Mouse (Mus musculus) midbrain, postnatal 0 days (tissue): ENCODE results near the gene Dnajb2. TPM values are rescaled to one million over a fixed set of nuclear protein-coding genes. Genes with fewer than 3 reads are reported as not detected.

Source experiments
- ATAC-seq: fragments of 200-750 bp; cut with Nextera tagmentation; 2 replicates; pipeline ENCODE4 v1.8.0; 2017; ENCODE audit warnings: moderate number of reproducible peaks, mild to moderate bottlenecking, moderate TSS enrichment, moderate library complexity; ENCODE audit not compliant: low FRiP score
- DNase-seq: peaks from one replicate; pipeline ENCODE4 v3.0.0-alpha.2; 2015; ENCODE audit warnings: low spot score
- H3K27ac ChIP-seq: fragments of 300-500 bp; sonication (generic); 2 replicates; pipeline ENCODE4 v1.5.1; 2014; ENCODE audit warnings: low read depth, mild to moderate bottlenecking, low read length, mixed read lengths
- H3K27me3 ChIP-seq: fragments of 300-500 bp; sonication (generic); 2 replicates; pipeline ENCODE4 v1.6.1; 2014; ENCODE audit warnings: low read length, control low read depth, mixed read lengths; ENCODE audit not compliant: insufficient read depth
- H3K36me3 ChIP-seq: fragments of 300-500 bp; sonication (generic); 2 replicates; pipeline ENCODE4 v1.6.1; 2014; ENCODE audit warnings: low read length, control low read depth, mixed read lengths; ENCODE audit not compliant: insufficient read depth
- H3K4me1 ChIP-seq: fragments of 300-500 bp; sonication (generic); 2 replicates; pipeline ENCODE4 v1.6.1; 2014; ENCODE audit warnings: mild to moderate bottlenecking, control low read depth, antibody characterized with exemption, low read length, mixed read lengths; ENCODE audit not compliant: insufficient read depth
- H3K4me2 ChIP-seq: fragments of 300-500 bp; sonication (generic); 2 replicates; pipeline ENCODE4 v1.6.1; 2014; ENCODE audit warnings: low read depth, mild to moderate bottlenecking, low read length, mixed read lengths; ENCODE audit not compliant: poor library complexity, severe bottlenecking
- H3K4me3 ChIP-seq: fragments of 300-500 bp; sonication (generic); 2 replicates; pipeline ENCODE4 v1.5.1; 2014; ENCODE audit warnings: low read depth, mild to moderate bottlenecking, low read length, moderate library complexity
- H3K9ac ChIP-seq: fragments of 300-500 bp; sonication (generic); replicated peaks from 2 replicates; pipeline ENCODE4 v1.6.1; 2014; ENCODE audit warnings: mild to moderate bottlenecking, low read length, moderate library complexity, mixed read lengths; ENCODE audit not compliant: poor library complexity, severe bottlenecking
- H3K9me3 ChIP-seq: fragments of 300-500 bp; sonication (generic); 2 replicates; pipeline ENCODE4 v1.6.1; 2016; ENCODE audit warnings: low read length, control low read depth
- CTCF ChIP-seq: IDR thresholded peaks from 2 replicates; pipeline ENCODE4 v1.5.1; 2016; ENCODE audit warnings: antibody characterized with exemption, mild to moderate bottlenecking
- WGBS: fragments of 180-500 bp; shearing (Covaris S2); extraction: QIAGEN DNeasy Blood & Tissue Kit; methylation state at CpG from one replicate; pipeline ENCODE4 v1.1.7; 2014; 5-methylcytosine and 5-hydroxymethylcytosine counted together
- polyA plus RNA-seq: library from polyadenylated mRNA; unstranded; fragments of >200 nt; fragmentation: Nextera tagmentation; extraction: Ambion mirVana; gene quantifications from 2 replicates; pipeline ENCODE4 v1.2.1, GENCODE M21; 2015
- total RNA-seq: library from RNA; depleted of rRNA; stranded (reverse); fragments of >200 nt; gene quantifications from 2 replicates; pipeline ENCODE4 v1.2.3, GENCODE M21; 2014

The Dnajb2 gene
- total and polyA plus RNA-seq, 2 experiments from 2014 or later = 43.6 to 65.1 TPM

DNA sequence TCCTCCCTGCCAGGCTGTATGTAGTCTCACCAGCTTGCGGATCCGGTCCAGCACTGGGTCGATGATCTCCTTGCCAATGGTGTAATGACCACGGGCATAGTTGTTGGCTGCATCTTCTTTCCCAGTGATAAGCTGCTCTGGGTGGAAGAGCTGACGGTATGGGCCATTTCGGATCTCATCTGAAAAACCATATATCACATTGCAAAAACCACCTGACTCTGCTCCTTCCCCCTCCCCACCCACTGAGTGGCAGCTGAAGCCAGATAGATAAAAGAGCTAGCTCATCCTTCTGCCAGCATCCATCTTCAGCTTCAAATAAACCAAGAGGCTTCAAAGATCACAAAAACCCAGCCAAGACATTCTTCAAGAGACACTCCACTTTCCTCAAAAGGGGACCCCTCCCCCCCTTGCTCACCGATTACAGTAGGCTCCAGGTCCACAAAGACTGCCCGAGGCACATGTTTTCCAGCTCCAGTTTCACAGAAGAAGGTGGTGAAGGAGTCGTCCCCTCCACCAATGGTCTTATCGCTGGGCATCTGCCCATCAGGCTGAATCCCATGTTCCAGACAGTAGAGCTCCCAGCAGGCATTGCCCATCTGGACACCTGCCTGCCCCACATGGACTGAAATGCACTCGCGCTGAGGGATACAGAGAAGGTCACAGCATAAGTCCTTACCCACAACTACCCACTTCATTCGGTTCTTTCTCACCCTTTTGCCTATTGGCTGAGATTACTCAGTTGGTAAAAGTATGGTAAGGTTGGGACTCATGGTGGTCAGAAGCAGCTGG is 19.2 kb upstream of the Dnajb2 start:
- Histone ChIP-seq H3K9ac (no peak overlapping the region), H3K4me2 (no peak overlapping the region), H3K27ac (no peak overlapping the region), H3K36me3 (peaks cover 25% of the 10 kb centered on the region), H3K4me3 (no peak overlapping the region), H3K9me3 (no peaks in the 10 kb centered on the region), H3K4me1 (0 out of 2 replicates have a peak, but pooled peaks cover 4% of the 10 kb centered on the region), H3K27me3 (peaks cover 12% of the 10 kb centered on the region)
- ATAC-seq = no peak
- DNase-seq = no peak
- TF ChIP-seq CTCF = no peak
- WGBS = 83% methylated on average over 13 of the region's 13 CpGs

DNA sequence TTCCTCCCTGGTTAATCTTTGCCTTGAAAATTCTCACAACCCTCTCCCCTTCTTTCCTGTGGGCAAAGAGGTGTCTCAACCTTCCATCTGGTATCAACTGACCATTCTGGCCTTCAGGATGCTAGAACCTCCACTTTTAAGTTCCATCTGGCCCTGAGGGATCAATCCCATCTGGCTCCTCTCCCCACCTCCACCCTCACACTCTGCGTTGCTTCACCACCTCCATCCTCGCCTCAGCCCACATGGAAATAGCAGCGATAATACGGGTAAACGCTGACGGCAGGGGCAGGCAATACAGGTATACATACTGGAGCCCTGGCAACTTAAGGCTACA is 18.3 kb upstream of the Dnajb2 start:
- Histone ChIP-seq H3K9me3 (no peaks in the 10 kb centered on the region), H3K4me1 (0 out of 2 replicates have a peak, but pooled peaks cover 4% of the 10 kb centered on the region), H3K4me3 (peak overlapping the region; percentile 61), H3K4me2 (peak overlapping the region; percentile 99), H3K27me3 (peaks cover 12% of the 10 kb centered on the region), H3K9ac (peak overlapping the region; percentile 73; the same call in 1 of the 2 replicates), H3K27ac (no peak overlapping the region), H3K36me3 (peaks cover 19% of the 10 kb centered on the region)
- TF ChIP-seq CTCF = no peak
- WGBS = 5% methylated on average over 6 of the region's 6 CpGs
- DNase-seq (no peak), ATAC-seq (no peak)

DNA sequence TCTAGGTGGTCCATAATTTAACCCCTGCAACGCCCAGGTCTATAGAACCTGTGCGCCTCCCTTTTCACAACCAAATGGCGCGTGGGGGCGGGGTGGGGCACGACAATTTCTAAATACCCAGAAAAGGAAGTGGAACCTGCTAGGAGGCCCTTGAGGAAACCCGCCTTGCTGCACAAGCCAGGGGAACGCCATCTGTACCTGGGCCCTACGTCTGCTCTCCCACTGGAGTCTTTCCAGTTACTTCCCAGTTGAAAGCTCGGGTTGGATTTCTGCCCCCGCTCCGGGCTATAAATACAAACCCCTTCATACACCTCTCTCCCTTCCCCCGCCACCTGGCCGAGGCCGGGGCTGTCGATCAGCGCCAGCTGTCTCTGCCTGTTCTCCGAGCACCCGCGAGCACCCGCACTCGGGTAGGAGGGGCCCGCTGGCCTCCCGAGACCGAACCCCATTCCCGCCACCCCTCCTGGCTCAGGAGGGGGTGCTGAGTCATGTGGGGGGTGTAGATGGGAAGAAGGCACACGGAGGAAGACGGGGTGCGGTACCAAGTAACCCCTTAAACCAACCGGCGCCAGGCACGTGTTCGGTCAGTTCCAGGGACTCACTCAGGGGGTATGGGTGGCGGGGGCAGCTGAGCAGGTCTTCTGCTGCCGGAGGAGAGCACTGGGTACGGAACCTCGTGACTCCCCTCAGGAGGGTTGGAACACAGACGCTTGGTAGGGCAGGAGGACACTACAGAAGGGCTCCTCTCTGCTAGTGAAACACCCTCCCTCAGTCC is 17.8 kb upstream of the Dnajb2 start:
- Histone ChIP-seq H3K4me3 (peak overlapping the region; percentile 61), H3K4me1 (0 out of 2 replicates have a peak, but pooled peaks cover 4% of the 10 kb centered on the region), H3K27me3 (peaks cover 12% of the 10 kb centered on the region), H3K9ac (peak overlapping the region; percentile 73), H3K27ac (no peak overlapping the region), H3K4me2 (peak overlapping the region; percentile 99), H3K36me3 (peaks cover 18% of the 10 kb centered on the region), H3K9me3 (no peaks in the 10 kb centered on the region)
- TF ChIP-seq CTCF = no peak
- ATAC-seq = peak; percentile 32; the same call in 1 of the 2 replicates
- DNase-seq = no peak
- 2% methylated on average over 38 of the region's 38 CpGs for WGBS

DNA sequence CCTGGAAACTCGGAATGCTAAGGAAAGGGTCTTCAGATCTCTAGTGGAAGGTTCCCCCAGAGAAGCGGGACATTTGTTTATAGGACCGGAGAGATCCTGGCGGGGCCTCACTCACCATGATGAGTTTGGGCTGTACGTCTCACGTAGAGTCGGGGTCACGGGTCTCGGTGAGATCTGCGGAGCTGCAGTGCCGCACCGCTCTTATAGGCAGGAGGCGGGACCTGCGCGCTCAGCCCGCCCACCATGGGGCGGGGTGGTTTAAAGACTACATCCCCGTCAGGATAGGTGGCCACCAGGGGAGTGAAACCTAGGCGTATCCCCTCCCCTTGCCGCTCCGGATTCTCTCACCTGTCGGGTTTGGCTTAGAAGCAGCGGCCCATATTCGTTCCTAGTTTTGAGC is 17.1 kb upstream of the Dnajb2 start:
- Histone ChIP-seq H3K9me3 (no peaks in the 10 kb centered on the region), H3K27me3 (peaks cover 12% of the 10 kb centered on the region), H3K36me3 (peaks cover 11% of the 10 kb centered on the region; the same call in 1 of the 2 replicates), H3K4me1 (0 out of 2 replicates have a peak, but pooled peaks cover 4% of the 10 kb centered on the region), H3K4me3 (peak overlapping the region; percentile 61), H3K9ac (peak overlapping the region; percentile 73), H3K27ac (no peak overlapping the region), H3K4me2 (peak overlapping the region; percentile 99)
- ATAC-seq (peak; percentile 90), DNase-seq (peak; percentile 87)
- 0% methylated on average over 24 of the region's 24 CpGs for WGBS
- peak; percentile 45 for TF ChIP-seq CTCF

DNA sequence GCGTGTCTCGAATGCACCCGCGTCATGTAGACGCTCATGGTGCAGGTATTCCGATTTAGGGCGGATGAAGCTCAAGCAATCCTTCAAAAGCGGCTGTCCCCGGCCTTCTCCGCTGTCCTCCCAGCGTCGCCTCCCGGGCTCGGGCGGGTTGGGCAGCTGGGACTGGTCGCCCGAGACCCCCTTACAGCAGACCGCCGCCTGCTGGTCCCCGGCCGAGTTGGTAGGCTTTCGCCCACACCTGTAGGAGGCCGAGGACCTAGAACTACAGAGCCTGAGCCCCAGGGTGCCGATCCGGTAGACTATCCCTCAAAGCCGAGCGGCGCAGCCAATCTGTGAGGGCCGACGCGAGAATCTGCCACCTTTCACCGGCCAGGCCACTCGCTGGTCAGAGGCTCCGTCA is 16.7 kb upstream of the Dnajb2 start, which contains the start of gene Tuba4a:
Gene Tuba4a (minus strand): TSS at position 335 of the 400 bp plus-strand sequence.
- peaks cover 12% of the 10 kb centered on the region for H3K27me3 ChIP-seq
- H3K9ac ChIP-seq = peak within 1 kb of the TSS; percentile 73
- H3K36me3 ChIP-seq = peaks cover 7% of the 10 kb centered on the region; the same call in 1 of the 2 replicates
- H3K27ac ChIP-seq = no peak within 1 kb of the TSS
- H3K9me3 ChIP-seq = no peaks in the 10 kb centered on the region
- peak; percentile 31 for DNase-seq
- peak within 1 kb of the TSS; percentile 61 for H3K4me3 ChIP-seq
- 1% methylated on average over 31 of the region's 34 CpGs for WGBS
- H3K4me2 ChIP-seq = peak within 1 kb of the TSS; percentile 99
- peak; percentile 39; the same call in 1 of the 2 replicates for TF ChIP-seq CTCF
- peak; percentile 60 for ATAC-seq
- H3K4me1 ChIP-seq = 0 out of 2 replicates have a peak, but pooled peaks cover 4% of the 10 kb centered on the region
